23 mouse cellular contexts compared by ENCODE assay signal in the genomic region with DNA sequence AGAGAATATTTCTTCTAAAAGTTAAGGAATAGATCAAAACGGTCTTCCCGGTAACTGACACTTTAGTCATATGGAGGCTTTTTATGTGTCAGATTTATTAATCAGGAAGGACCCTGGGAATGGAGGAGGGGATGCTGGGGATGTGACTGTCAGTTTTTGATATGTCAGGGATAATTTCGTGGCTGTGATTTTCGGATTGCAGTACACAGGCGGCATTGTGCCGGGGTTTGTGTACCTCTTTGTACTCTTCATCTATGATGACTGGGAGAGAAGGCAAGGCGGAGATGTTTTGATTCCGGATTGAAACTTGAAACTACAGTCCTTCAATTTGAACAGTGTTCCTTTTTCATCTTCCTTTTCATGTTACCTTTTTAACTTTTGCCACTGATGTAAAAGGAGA.
"Had no signal": no experiment of that assay in that cellular context is flagged by ENCODE, and none has a peak within 500 bp of the region (broad histone marks: within the 10 kb centered on the region; RNA-seq: fewer than 3 reads in every experiment).

No protein-coding gene starts in this region.

- H3K27ac ChIP-seq: kidney, postnatal 0 days; layer of hippocampus, adult 2 months; limb, embryonic 12.5 days; limb, embryonic 15.5 days; liver, embryonic 14.5 days; neural tube, embryonic 13.5 days; stomach, postnatal 0 days had no signal

- H3K4me3 ChIP-seq: layer of hippocampus, adult 2 months; limb, embryonic 12.5 days; limb, embryonic 15.5 days; myocyte; neural tube, embryonic 13.5 days had no signal

- H3K9me3 ChIP-seq: limb, embryonic 12.5 days; limb, embryonic 15.5 days; neural tube, embryonic 13.5 days had no signal

- H3K4me2 ChIP-seq: limb, embryonic 12.5 days; limb, embryonic 15.5 days; liver, embryonic 11.5 days; lung, embryonic 14.5 days; neural tube, embryonic 13.5 days had no signal

- H3K27me3 ChIP-seq: limb, embryonic 12.5 days; limb, embryonic 15.5 days; neural tube, embryonic 13.5 days had no signal

- H3K9ac ChIP-seq: limb, embryonic 12.5 days; limb, embryonic 15.5 days; liver, embryonic 14.5 days; liver, postnatal 0 days; lung, embryonic 14.5 days; neural tube, embryonic 13.5 days had no signal

- H3K4me1 ChIP-seq: limb, embryonic 15.5 days had no signal

- ATAC-seq: intestine, postnatal 0 days; liver, postnatal 0 days; lung, postnatal 0 days had no signal

- H3K36me3 ChIP-seq: limb, embryonic 12.5 days; limb, embryonic 15.5 days; neural tube, embryonic 13.5 days had no signal

- DNase-seq: kidney, adult 2 months; kidney, postnatal 25 days; layer of hippocampus, adult 9-11 months; left cerebral cortex, postnatal 4 days; liver, postnatal 0 days; lung, postnatal 36 days; right cerebral cortex, adult 18-20 months; right cerebral cortex, postnatal 14 days; right cerebral cortex, postnatal 4 days; thymus, adult 2 months; thymus, postnatal 25 days had no signal
